Comparison of ENCODE assay signal across 22 mouse cellular contexts in the genomic region with DNA sequence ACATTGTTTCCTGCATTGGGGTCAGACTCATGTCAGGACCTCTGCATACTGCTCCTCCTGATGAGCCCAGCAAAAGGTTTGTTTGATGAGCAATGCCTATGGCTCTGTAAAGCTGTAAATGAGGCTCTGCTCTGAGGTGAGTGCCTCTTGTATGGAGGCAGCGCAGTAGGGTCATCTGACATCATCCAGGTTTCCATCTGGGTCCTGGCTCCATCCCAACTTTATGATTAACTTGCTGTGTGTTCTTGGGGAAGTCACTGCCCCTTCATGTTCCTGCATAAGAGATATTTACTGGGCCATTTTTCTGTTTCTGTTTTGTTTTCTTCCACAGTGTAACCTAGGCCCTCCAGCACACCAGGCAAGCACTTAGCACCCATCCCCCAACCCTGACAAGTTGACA. TPM values are rescaled to one million over a fixed set of nuclear protein-coding genes. Genes with fewer than 3 reads are reported as not detected.
DNase-seq lines count a peak whose midpoint lies in the region; ATAC-seq and TF ChIP-seq lines count a peak whose summit lies in the region.
"Had no signal": no experiment of that assay in that cellular context is flagged by ENCODE, and none has a peak within 500 bp of the region (broad histone marks: within the 10 kb centered on the region; RNA-seq: fewer than 3 reads in every experiment).

No protein-coding gene starts in this region.

- no peak overlapping the region for H3K4me3 ChIP-seq in forebrain, embryonic 12.5 days (replicated peaks)
- no peak overlapping the region for H3K4me3 ChIP-seq in forebrain, embryonic 11.5 days (ENCODE audit: low read depth, low read length)
- H3K4me3 ChIP-seq in neural tube, embryonic 12.5 days: no peak overlapping the region
- H3K4me3 ChIP-seq in hindbrain, postnatal 0 days (ENCODE audit: low read length): no peak overlapping the region
- no peak overlapping the region for H3K4me3 ChIP-seq in midbrain, embryonic 16.5 days (ENCODE audit: low read depth, low read length)
- no peak overlapping the region for H3K4me3 ChIP-seq in kidney, embryonic 15.5 days (replicated peaks)
- H3K4me3 ChIP-seq: heart, embryonic 10.5 days; intestine, embryonic 15.5 days; limb, embryonic 15.5 days; megakaryocyte, embryonic 14.5 days had no signal

- DNase-seq in forebrain, embryonic 11.5 days (ENCODE audit: low spot score): no peak
- DNase-seq in neural tube, embryonic 10.5 days (ENCODE audit: extremely low spot score, low spot score): no peak
- no peak for DNase-seq in hindbrain, postnatal 0 days (ENCODE audit: low spot score)
- no peak for DNase-seq in T-cell, adult 2 months (ENCODE audit: low spot score)
- DNase-seq: adrenal gland, postnatal 10 days; heart, postnatal 4 days; kidney, adult 8-10 months; kidney, postnatal 14 days; lung, embryonic 14.5 days; lung, postnatal 36 days; thymus, postnatal 25 days had no signal

- H3K9ac ChIP-seq in forebrain, embryonic 12.5 days: no peak overlapping the region
- no peak overlapping the region for H3K9ac ChIP-seq in forebrain, embryonic 11.5 days (ENCODE audit: low read length)
- H3K9ac ChIP-seq in neural tube, embryonic 12.5 days: no peak overlapping the region
- no peak overlapping the region for H3K9ac ChIP-seq in hindbrain, postnatal 0 days (replicated peaks; ENCODE audit: low read length)
- no peak overlapping the region for H3K9ac ChIP-seq in midbrain, embryonic 16.5 days (ENCODE audit: low read depth, low read length)
- no peak overlapping the region for H3K9ac ChIP-seq in kidney, embryonic 15.5 days
- H3K9ac ChIP-seq: intestine, embryonic 15.5 days; limb, embryonic 15.5 days; liver, embryonic 14.5 days; lung, embryonic 14.5 days had no signal

- no peak for TF ChIP-seq CTCF in hindbrain, postnatal 0 days (IDR thresholded peaks at IDR 0.05; ENCODE audit: low read depth)

- H3K27me3 ChIP-seq in forebrain, embryonic 12.5 days: 0 out of 2 replicates have a peak, but pooled peaks cover 10% of the 10 kb centered on the region
- no peaks in the 10 kb centered on the region for H3K27me3 ChIP-seq in forebrain, embryonic 11.5 days (ENCODE audit: control insufficient read depth, insufficient read depth, low read length)
- H3K27me3 ChIP-seq in neural tube, embryonic 12.5 days (replicated peaks): no peaks in the 10 kb centered on the region
- no peaks in the 10 kb centered on the region for H3K27me3 ChIP-seq in hindbrain, postnatal 0 days (ENCODE audit: insufficient read depth, low read length)
- H3K27me3 ChIP-seq in midbrain, embryonic 16.5 days (ENCODE audit: control insufficient read depth, insufficient read depth, low read depth, low read length): no peaks in the 10 kb centered on the region
- peaks cover 8% of the 10 kb centered on the region for H3K27me3 ChIP-seq in kidney, embryonic 15.5 days

- no peak overlapping the region for H3K4me2 ChIP-seq in forebrain, embryonic 12.5 days
- no peak overlapping the region for H3K4me2 ChIP-seq in forebrain, embryonic 11.5 days (ENCODE audit: low read depth, low read length, severe bottlenecking)
- peak overlapping the region; percentile 8 for H3K4me2 ChIP-seq in neural tube, embryonic 12.5 days (replicated peaks)
- 0 out of 2 replicates have a peak overlapping the region, but pooled peaks have one; percentile 81 for H3K4me2 ChIP-seq in hindbrain, postnatal 0 days (ENCODE audit: low read depth, low read length)
- peak overlapping the region; percentile 33; the same call in 1 of the 2 replicates for H3K4me2 ChIP-seq in midbrain, embryonic 16.5 days (ENCODE audit: low read length)
- no peak overlapping the region for H3K4me2 ChIP-seq in kidney, embryonic 15.5 days
- H3K4me2 ChIP-seq: intestine, embryonic 15.5 days; limb, embryonic 15.5 days; lung, embryonic 14.5 days had no signal

- 89% methylated on average over 1 of the region's 1 CpGs for WGBS in forebrain, embryonic 12.5 days
- WGBS in forebrain, embryonic 11.5 days: 94% methylated on average over 1 of the region's 1 CpGs
- WGBS in neural tube, embryonic 12.5 days: 82% methylated on average over 1 of the region's 1 CpGs
- WGBS in hindbrain, postnatal 0 days: 77% methylated on average over 1 of the region's 1 CpGs
- WGBS in midbrain, embryonic 16.5 days: 95% methylated on average over 1 of the region's 1 CpGs
- WGBS in kidney, embryonic 15.5 days: 67% methylated on average over 1 of the region's 1 CpGs

- H3K9me3 ChIP-seq in forebrain, embryonic 12.5 days: no peaks in the 10 kb centered on the region
- no peaks in the 10 kb centered on the region for H3K9me3 ChIP-seq in forebrain, embryonic 11.5 days (ENCODE audit: control insufficient read depth, low read length)
- H3K9me3 ChIP-seq in neural tube, embryonic 12.5 days: no peaks in the 10 kb centered on the region
- H3K9me3 ChIP-seq in hindbrain, postnatal 0 days (ENCODE audit: low read length): no peaks in the 10 kb centered on the region
- no peaks in the 10 kb centered on the region for H3K9me3 ChIP-seq in midbrain, embryonic 16.5 days (replicated peaks; ENCODE audit: control insufficient read depth, low read length, poor library complexity, severe bottlenecking)
- no peaks in the 10 kb centered on the region for H3K9me3 ChIP-seq in kidney, embryonic 15.5 days (replicated peaks)
- H3K9me3 ChIP-seq: heart, embryonic 10.5 days; intestine, embryonic 15.5 days; limb, embryonic 15.5 days had no signal

- peaks cover 45% of the 10 kb centered on the region for H3K4me1 ChIP-seq in forebrain, embryonic 12.5 days
- peaks cover 12% of the 10 kb centered on the region for H3K4me1 ChIP-seq in forebrain, embryonic 11.5 days (replicated peaks; ENCODE audit: control insufficient read depth, insufficient read depth, low read length)
- peaks cover 52% of the 10 kb centered on the region for H3K4me1 ChIP-seq in neural tube, embryonic 12.5 days
- H3K4me1 ChIP-seq in hindbrain, postnatal 0 days (ENCODE audit: insufficient read depth, low read length): peaks cover 29% of the 10 kb centered on the region
- peaks cover 37% of the 10 kb centered on the region for H3K4me1 ChIP-seq in midbrain, embryonic 16.5 days (ENCODE audit: control insufficient read depth, insufficient read depth, low read length)
- H3K4me1 ChIP-seq in kidney, embryonic 15.5 days: peaks cover 23% of the 10 kb centered on the region

- no peaks in the 10 kb centered on the region for H3K36me3 ChIP-seq in forebrain, embryonic 12.5 days (replicated peaks)
- no peaks in the 10 kb centered on the region for H3K36me3 ChIP-seq in forebrain, embryonic 11.5 days (ENCODE audit: control insufficient read depth, insufficient read depth, low read length)
- H3K36me3 ChIP-seq in neural tube, embryonic 12.5 days: no peaks in the 10 kb centered on the region
- H3K36me3 ChIP-seq in hindbrain, postnatal 0 days (ENCODE audit: insufficient read depth, low read length): no peaks in the 10 kb centered on the region
- no peaks in the 10 kb centered on the region for H3K36me3 ChIP-seq in midbrain, embryonic 16.5 days (ENCODE audit: control insufficient read depth, insufficient read depth, low read length)
- H3K36me3 ChIP-seq in kidney, embryonic 15.5 days: no peaks in the 10 kb centered on the region
- H3K36me3 ChIP-seq: heart, embryonic 10.5 days; intestine, embryonic 15.5 days; limb, embryonic 15.5 days had no signal

- 0 out of 2 replicates have a peak overlapping the region, but pooled peaks have one; percentile 25 for H3K27ac ChIP-seq in forebrain, embryonic 12.5 days
- no peak overlapping the region for H3K27ac ChIP-seq in forebrain, embryonic 11.5 days (ENCODE audit: low read depth, low read length)
- H3K27ac ChIP-seq in neural tube, embryonic 12.5 days: no peak overlapping the region
- no peak overlapping the region for H3K27ac ChIP-seq in hindbrain, postnatal 0 days
- H3K27ac ChIP-seq in midbrain, embryonic 16.5 days (ENCODE audit: low read length): no peak overlapping the region
- H3K27ac ChIP-seq in kidney, embryonic 15.5 days: no peak overlapping the region
- H3K27ac ChIP-seq: heart, embryonic 10.5 days; intestine, embryonic 15.5 days; limb, embryonic 15.5 days; liver, embryonic 14.5 days had no signal

- no peak for ATAC-seq in forebrain, embryonic 12.5 days (ENCODE audit: low FRiP score)
- no peak for ATAC-seq in forebrain, embryonic 11.5 days (replicated peaks; ENCODE audit: low FRiP score)
- no peak for ATAC-seq in neural tube, embryonic 12.5 days (ENCODE audit: low FRiP score, low read depth)
- no peak for ATAC-seq in hindbrain, postnatal 0 days
- no peak for ATAC-seq in midbrain, embryonic 16.5 days
- ATAC-seq in kidney, embryonic 15.5 days (replicated peaks; ENCODE audit: low FRiP score): no peak
- ATAC-seq: intestine, embryonic 15.5 days had no signal

RNA-seq across cellular contexts. Expression of a gene that starts 3.6 kb away (rescaled TPM):
- 83.2 and 83.5 TPM in 2 replicates for polyA plus RNA-seq in forebrain, embryonic 12.5 days (2016; fragmentation: Nextera tagmentation; extraction: Ambion mirVana)
- 35.9 and 41.4 TPM in 2 replicates for polyA plus RNA-seq in forebrain, embryonic 11.5 days (2014; fragmentation: Nextera tagmentation; extraction: Ambion mirVana)
- polyA plus RNA-seq in neural tube, embryonic 12.5 days (2016; fragmentation: Nextera tagmentation; extraction: Ambion mirVana): 144 and 154 TPM in 2 replicates
- 361 and 373 TPM in 2 replicates for total RNA-seq in hindbrain, postnatal 0 days (2014; rRNA removed)
- 177 and 182 TPM in 2 replicates for polyA plus RNA-seq in hindbrain, postnatal 0 days (2015; fragmentation: Nextera tagmentation; extraction: Ambion mirVana)
- polyA plus RNA-seq in midbrain, embryonic 16.5 days (2015; fragmentation: Nextera tagmentation; extraction: Ambion mirVana): 126 and 129 TPM in 2 replicates
- 32.1 and 34.9 TPM in 2 replicates for polyA plus RNA-seq in kidney, embryonic 15.5 days (2015; fragmentation: Nextera tagmentation; extraction: Ambion mirVana)
- total RNA-seq: common myeloid progenitor, adult 5-6 weeks had no signal

RNA-seq across cellular contexts. Expression of a gene that starts 15.1 kb away (rescaled TPM):
- polyA plus RNA-seq in forebrain, embryonic 12.5 days (2016; fragmentation: Nextera tagmentation; extraction: Ambion mirVana): 5.6 and 6.8 TPM in 2 replicates
- 2.3 and 3.6 TPM in 2 replicates for polyA plus RNA-seq in forebrain, embryonic 11.5 days (2014; fragmentation: Nextera tagmentation; extraction: Ambion mirVana)
- 5.8 and 7.3 TPM in 2 replicates for polyA plus RNA-seq in neural tube, embryonic 12.5 days (2016; fragmentation: Nextera tagmentation; extraction: Ambion mirVana)
- total RNA-seq in hindbrain, postnatal 0 days (2014; rRNA removed): 1.6 and 1.8 TPM in 2 replicates
- 4.0 and 4.9 TPM in 2 replicates for polyA plus RNA-seq in hindbrain, postnatal 0 days (2015; fragmentation: Nextera tagmentation; extraction: Ambion mirVana)
- 6.1 and 9.5 TPM in 2 replicates for polyA plus RNA-seq in midbrain, embryonic 16.5 days (2015; fragmentation: Nextera tagmentation; extraction: Ambion mirVana)
- 3.2 and 3.4 TPM in 2 replicates for polyA plus RNA-seq in kidney, embryonic 15.5 days (2015; fragmentation: Nextera tagmentation; extraction: Ambion mirVana)

RNA-seq across cellular contexts. Expression of a gene that starts 22.8 kb away (rescaled TPM):
- polyA plus RNA-seq in forebrain, embryonic 12.5 days (2016; fragmentation: Nextera tagmentation; extraction: Ambion mirVana): 5.3 and 5.5 TPM in 2 replicates
- 16.1 and 16.4 TPM in 2 replicates for polyA plus RNA-seq in forebrain, embryonic 11.5 days (2014; fragmentation: Nextera tagmentation; extraction: Ambion mirVana)
- 1.8 and 2.6 TPM in 2 replicates for polyA plus RNA-seq in neural tube, embryonic 12.5 days (2016; fragmentation: Nextera tagmentation; extraction: Ambion mirVana)
- 0.11 and 0.16 TPM in 2 replicates for total RNA-seq in hindbrain, postnatal 0 days (2014; rRNA removed)
- 1.8 and 2.1 TPM in 2 replicates for polyA plus RNA-seq in hindbrain, postnatal 0 days (2015; fragmentation: Nextera tagmentation; extraction: Ambion mirVana)
- polyA plus RNA-seq in midbrain, embryonic 16.5 days (2015; fragmentation: Nextera tagmentation; extraction: Ambion mirVana): 1.9 and 2.0 TPM in 2 replicates
- 26.0 and 29.5 TPM in 2 replicates for polyA plus RNA-seq in kidney, embryonic 15.5 days (2015; fragmentation: Nextera tagmentation; extraction: Ambion mirVana)
- total RNA-seq: MEL had no signal

RNA-seq across cellular contexts. Expression of a gene that starts 23.0 kb away (rescaled TPM):
- 22.8 and 24.2 TPM in 2 replicates for polyA plus RNA-seq in forebrain, embryonic 12.5 days (2016; fragmentation: Nextera tagmentation; extraction: Ambion mirVana)
- 18.2 and 22.9 TPM in 2 replicates for polyA plus RNA-seq in forebrain, embryonic 11.5 days (2014; fragmentation: Nextera tagmentation; extraction: Ambion mirVana)
- polyA plus RNA-seq in neural tube, embryonic 12.5 days (2016; fragmentation: Nextera tagmentation; extraction: Ambion mirVana): 26.5 and 28.7 TPM in 2 replicates
- total RNA-seq in hindbrain, postnatal 0 days (2014; rRNA removed): 27.8 and 35.2 TPM in 2 replicates
- polyA plus RNA-seq in hindbrain, postnatal 0 days (2015; fragmentation: Nextera tagmentation; extraction: Ambion mirVana): 44.3 and 48.6 TPM in 2 replicates
- 39.7 and 40.1 TPM in 2 replicates for polyA plus RNA-seq in midbrain, embryonic 16.5 days (2015; fragmentation: Nextera tagmentation; extraction: Ambion mirVana)
- polyA plus RNA-seq in kidney, embryonic 15.5 days (2015; fragmentation: Nextera tagmentation; extraction: Ambion mirVana): 24.7 and 29.5 TPM in 2 replicates

RNA-seq across cellular contexts. Expression of a gene that starts 36.4 kb away (rescaled TPM):
- 29.1 and 31.2 TPM in 2 replicates for polyA plus RNA-seq in forebrain, embryonic 12.5 days (2016; fragmentation: Nextera tagmentation; extraction: Ambion mirVana)
- 24.0 and 25.5 TPM in 2 replicates for polyA plus RNA-seq in forebrain, embryonic 11.5 days (2014; fragmentation: Nextera tagmentation; extraction: Ambion mirVana)
- 32.7 and 33.6 TPM in 2 replicates for polyA plus RNA-seq in neural tube, embryonic 12.5 days (2016; fragmentation: Nextera tagmentation; extraction: Ambion mirVana)
- 43.8 and 45.5 TPM in 2 replicates for total RNA-seq in hindbrain, postnatal 0 days (2014; rRNA removed)
- 50.6 and 52.0 TPM in 2 replicates for polyA plus RNA-seq in hindbrain, postnatal 0 days (2015; fragmentation: Nextera tagmentation; extraction: Ambion mirVana)
- polyA plus RNA-seq in midbrain, embryonic 16.5 days (2015; fragmentation: Nextera tagmentation; extraction: Ambion mirVana): 51.6 and 53.4 TPM in 2 replicates
- polyA plus RNA-seq in kidney, embryonic 15.5 days (2015; fragmentation: Nextera tagmentation; extraction: Ambion mirVana): 17.7 and 21.3 TPM in 2 replicates

Comparison
In these comparisons a context has a peak if more than half of its experiments do, and no peak if none do; other contexts are left out.
1. H3K4me2 ChIP-seq: peak in neural tube, embryonic 12.5 days (single experiment), hindbrain, postnatal 0 days (single experiment) and midbrain, embryonic 16.5 days (single experiment); none in forebrain, embryonic 12.5 days (single experiment), forebrain, embryonic 11.5 days (single experiment) and kidney, embryonic 15.5 days (single experiment).